Mouse (Mus musculus) stomach, adult 2 months (tissue): ENCODE results near the gene Aldh1l2. TPM values are rescaled to one million over a fixed set of nuclear protein-coding genes. Genes with fewer than 3 reads are reported as not detected.

Experiments used
- polyA plus RNA-seq: library from polyadenylated mRNA; depleted of rRNA; stranded (reverse); fragments of >200 nt; gene quantifications from 2 replicates; pipeline ENCODE4 v1.2.3, GENCODE M21; 2012; rRNA removed

Aldh1l2 gene
- 0.81 and 1.9 TPM in 2 replicates for polyA plus RNA-seq

GRCm38 (mm10) chr10:83533910-83534283, at the start of gene Aldh1l2:
Gene Aldh1l2 (minus strand): TSS chr10:83534140.

DNA sequence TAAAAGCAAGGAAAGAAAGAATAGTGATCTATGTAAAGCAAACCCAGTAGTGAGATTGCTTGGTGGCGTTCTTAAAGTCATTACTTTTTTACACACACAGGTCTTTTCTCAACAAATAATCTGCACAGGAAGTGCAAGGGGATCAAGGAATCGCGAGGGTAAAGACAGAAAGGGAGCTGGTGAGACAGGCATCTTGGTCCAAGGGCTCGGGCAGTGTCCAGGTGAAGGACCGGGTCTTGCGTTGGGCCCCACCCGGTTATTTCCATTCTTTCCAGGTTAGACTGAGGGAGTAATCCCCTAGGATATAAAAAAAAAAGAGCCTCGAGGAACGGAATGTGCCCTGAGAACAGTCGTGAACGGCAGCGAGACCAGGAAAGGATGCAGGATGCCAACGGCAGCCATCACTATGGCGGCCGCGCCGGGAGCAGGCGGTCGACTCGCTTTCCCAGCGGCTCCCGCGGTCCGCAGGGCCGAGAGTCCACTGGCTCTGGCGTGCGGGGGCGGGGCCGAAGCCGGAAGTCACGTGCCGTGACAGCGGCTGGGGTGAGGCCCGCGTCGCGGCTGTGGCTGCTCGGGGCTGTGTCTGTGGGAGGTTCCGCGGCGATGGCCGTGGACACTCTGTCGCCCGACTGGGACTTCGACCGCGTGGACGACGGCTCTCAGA, 9.6 kb upstream of the Aldh1l2 start, which contains the start of gene Washc4:
TSS of gene Washc4 (plus strand) at position 314 of the 664 bp plus-strand sequence.

Other genes with a start within 250 kb of the Aldh1l2 start
- gene Slc41a2, start 196.3 kb downstream of the Aldh1l2 start, polyA plus RNA-seq, result 2.8 and 4.1 TPM in 2 replicates
- gene D10Wsu102e, start 173.9 kb downstream of the Aldh1l2 start, polyA plus RNA-seq, result 0.04 and 0.08 TPM in 2 replicates
- gene Washc4, start 9.6 kb upstream of the Aldh1l2 start, polyA plus RNA-seq, result 0.12 and 0.32 TPM in 2 replicates
- 64.8 and 108 TPM in 2 replicates for gene Appl2, start 114.6 kb upstream of the Aldh1l2 start, polyA plus RNA-seq
- 0.45 and 0.66 TPM in 2 replicates for gene 1500009L16Rik, start 188.7 kb upstream of the Aldh1l2 start, polyA plus RNA-seq